Mouse (Mus musculus) forebrain, embryonic 15.5 days (tissue): ENCODE data around the gene Usp48. TPM values are rescaled to one million over a fixed set of nuclear protein-coding genes. Genes with fewer than 3 reads are reported as not detected.

ENCODE experiments used
- ATAC-seq: fragments of 200-750 bp; cut with Nextera tagmentation; replicated peaks from 2 replicates; pipeline ENCODE4 v1.8.0; 2017; ENCODE audit warnings: mild to moderate bottlenecking, moderate TSS enrichment, moderate library complexity
- H3K27ac ChIP-seq: fragments of 300-500 bp; sonication (generic); replicated peaks from 2 replicates; pipeline ENCODE4 v1.5.1; 2015; ENCODE audit warnings: mild to moderate bottlenecking, inconsistent platforms
- H3K27me3 ChIP-seq: fragments of 300-500 bp; sonication (generic); 2 replicates; pipeline ENCODE4 v1.6.1; 2015; ENCODE audit warnings: inconsistent platforms
- H3K36me3 ChIP-seq: fragments of 300-500 bp; sonication (generic); 2 replicates; pipeline ENCODE4 v1.6.1; 2015; ENCODE audit warnings: mild to moderate bottlenecking, inconsistent platforms
- H3K4me1 ChIP-seq: fragments of 300-500 bp; sonication (generic); 2 replicates; pipeline ENCODE4 v1.6.1; 2015; ENCODE audit warnings: inconsistent platforms
- H3K4me2 ChIP-seq: fragments of 300-500 bp; sonication (generic); replicated peaks from 2 replicates; pipeline ENCODE4 v1.6.1; 2015; ENCODE audit warnings: mild to moderate bottlenecking, inconsistent platforms
- H3K4me3 ChIP-seq: fragments of 300-500 bp; sonication (generic); 2 replicates; pipeline ENCODE4 v1.5.1; 2015; ENCODE audit warnings: mild to moderate bottlenecking, inconsistent platforms
- H3K9ac ChIP-seq: fragments of 300-500 bp; sonication (generic); replicated peaks from 2 replicates; pipeline ENCODE4 v1.6.1; 2015; ENCODE audit warnings: mild to moderate bottlenecking, inconsistent platforms
- H3K9me3 ChIP-seq: fragments of 300-500 bp; sonication (generic); 2 replicates; pipeline ENCODE4 v1.6.1; 2016; ENCODE audit warnings: inconsistent platforms
- WGBS: fragments of 180-500 bp; shearing (Covaris S2); methylation state at CpG from one replicate; pipeline ENCODE4 v1.1.7; 2015; ENCODE audit warnings: mixed read lengths; 5-methylcytosine and 5-hydroxymethylcytosine counted together
- polyA plus RNA-seq: library from polyadenylated mRNA; unstranded; fragments of >200 nt; fragmentation: Nextera tagmentation; extraction: Ambion mirVana; gene quantifications from 2 replicates; pipeline ENCODE4 v1.2.1, GENCODE M21; 2015

The Usp48 gene
- polyA plus RNA-seq, 1 experiment from 2014 or later = 80.5 TPM

DNA sequence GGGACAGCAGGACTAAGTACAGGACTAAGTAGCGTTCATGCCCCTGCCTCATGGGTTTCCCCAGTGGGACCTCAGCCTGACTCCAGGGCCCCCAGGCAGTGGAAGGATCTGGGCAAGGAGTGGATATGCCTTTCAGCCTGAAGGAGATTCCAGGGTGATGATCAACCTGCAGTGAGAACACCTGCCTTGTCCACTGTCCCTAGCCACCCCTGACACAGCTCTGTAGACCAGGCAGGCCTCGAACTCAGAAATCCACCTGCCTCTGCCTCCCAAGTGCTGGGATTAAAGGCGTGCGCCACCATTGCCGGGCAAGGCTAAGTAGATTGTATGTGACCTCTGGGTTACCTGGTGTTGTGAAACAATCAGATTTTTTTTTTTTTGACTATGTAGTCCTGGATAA lies 72.2 kb downstream of the Usp48 start:
- Histone ChIP-seq H3K4me2 (0 out of 2 replicates have a peak overlapping the region, but pooled peaks have one; percentile 94), H3K27ac (no peak overlapping the region), H3K9me3 (no peaks in the 10 kb centered on the region), H3K4me1 (peaks cover 53% of the 10 kb centered on the region), H3K9ac (peak overlapping the region; percentile 77; the same call in 1 of the 2 replicates), H3K27me3 (0 out of 2 replicates have a peak, but pooled peaks cover 3% of the 10 kb centered on the region), H3K36me3 (no peaks in the 10 kb centered on the region), H3K4me3 (0 out of 2 replicates have a peak overlapping the region, but pooled peaks have one; percentile 61)
- 95% methylated on average over 5 of the region's 5 CpGs for WGBS
- no peak for ATAC-seq

DNA sequence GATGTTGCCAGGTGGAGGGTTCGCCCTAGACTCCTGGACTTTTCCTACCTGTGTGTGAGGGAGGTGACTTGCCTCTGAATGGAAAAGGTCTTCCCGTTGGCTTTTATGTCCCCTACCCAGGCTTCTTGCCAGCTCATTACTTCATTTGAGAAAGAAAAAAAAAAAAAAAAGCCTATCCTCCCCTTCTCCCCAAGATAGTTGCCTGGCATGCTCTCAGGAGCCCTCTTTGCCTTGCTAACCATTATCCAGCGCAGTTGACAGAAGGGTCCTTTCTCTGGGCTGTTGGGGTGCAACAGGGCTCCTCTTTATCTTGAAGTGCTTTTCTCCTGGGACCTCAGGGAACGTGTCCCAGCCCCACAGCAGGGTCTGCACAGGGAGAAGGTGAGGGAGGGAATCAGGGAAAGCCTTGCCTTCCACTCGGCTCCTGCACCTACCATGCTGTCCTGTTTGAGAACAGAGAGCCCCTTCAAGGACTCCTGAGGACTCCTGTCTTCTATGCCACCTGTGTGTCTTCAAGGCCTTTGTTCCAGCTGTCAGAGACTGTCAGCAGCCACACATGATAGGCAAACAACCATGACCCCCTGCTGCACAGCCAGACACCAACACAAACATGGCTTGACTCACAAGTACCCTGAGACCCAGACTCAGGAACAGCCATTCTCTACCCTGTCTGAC lies 72.9 kb downstream of the Usp48 start:
- Histone ChIP-seq H3K36me3 (no peaks in the 10 kb centered on the region), H3K9ac (no peak overlapping the region), H3K4me1 (peaks cover 49% of the 10 kb centered on the region), H3K27ac (no peak overlapping the region), H3K4me3 (no peak overlapping the region), H3K4me2 (no peak overlapping the region), H3K27me3 (0 out of 2 replicates have a peak, but pooled peaks cover 3% of the 10 kb centered on the region), H3K9me3 (no peaks in the 10 kb centered on the region)
- no peak for ATAC-seq
- WGBS = 56% methylated on average over 5 of the region's 5 CpGs

GRCm38 (mm10) chr4:137666958-137667345 lies 73.4 kb downstream of the Usp48 start:
- Histone ChIP-seq H3K9ac (no peak overlapping the region), H3K4me1 (peaks cover 46% of the 10 kb centered on the region), H3K9me3 (no peaks in the 10 kb centered on the region), H3K27ac (no peak overlapping the region), H3K4me2 (no peak overlapping the region), H3K27me3 (0 out of 2 replicates have a peak, but pooled peaks cover 3% of the 10 kb centered on the region), H3K36me3 (no peaks in the 10 kb centered on the region), H3K4me3 (no peak overlapping the region)
- ATAC-seq = no peak
- WGBS = 64% methylated on average over 8 of the region's 8 CpGs

- WGBS = 43% methylated on average over 5 of the region's 5 CpGs
- 0 out of 2 replicates have a peak overlapping the region, but pooled peaks have one; percentile 0 for H3K27ac ChIP-seq
- peaks cover 46% of the 10 kb centered on the region for H3K4me1 ChIP-seq
- H3K9me3 ChIP-seq = no peaks in the 10 kb centered on the region
- H3K4me2 ChIP-seq = no peak overlapping the region
- H3K4me3 ChIP-seq = no peak overlapping the region
- H3K27me3 ChIP-seq = 0 out of 2 replicates have a peak, but pooled peaks cover 3% of the 10 kb centered on the region
- no peak for ATAC-seq
- H3K36me3 ChIP-seq = no peaks in the 10 kb centered on the region
- H3K9ac ChIP-seq = no peak overlapping the region
These were observed 74.2 kb downstream of the Usp48 start for GRCm38 (mm10) chr4:137667747-137668146.

DNA sequence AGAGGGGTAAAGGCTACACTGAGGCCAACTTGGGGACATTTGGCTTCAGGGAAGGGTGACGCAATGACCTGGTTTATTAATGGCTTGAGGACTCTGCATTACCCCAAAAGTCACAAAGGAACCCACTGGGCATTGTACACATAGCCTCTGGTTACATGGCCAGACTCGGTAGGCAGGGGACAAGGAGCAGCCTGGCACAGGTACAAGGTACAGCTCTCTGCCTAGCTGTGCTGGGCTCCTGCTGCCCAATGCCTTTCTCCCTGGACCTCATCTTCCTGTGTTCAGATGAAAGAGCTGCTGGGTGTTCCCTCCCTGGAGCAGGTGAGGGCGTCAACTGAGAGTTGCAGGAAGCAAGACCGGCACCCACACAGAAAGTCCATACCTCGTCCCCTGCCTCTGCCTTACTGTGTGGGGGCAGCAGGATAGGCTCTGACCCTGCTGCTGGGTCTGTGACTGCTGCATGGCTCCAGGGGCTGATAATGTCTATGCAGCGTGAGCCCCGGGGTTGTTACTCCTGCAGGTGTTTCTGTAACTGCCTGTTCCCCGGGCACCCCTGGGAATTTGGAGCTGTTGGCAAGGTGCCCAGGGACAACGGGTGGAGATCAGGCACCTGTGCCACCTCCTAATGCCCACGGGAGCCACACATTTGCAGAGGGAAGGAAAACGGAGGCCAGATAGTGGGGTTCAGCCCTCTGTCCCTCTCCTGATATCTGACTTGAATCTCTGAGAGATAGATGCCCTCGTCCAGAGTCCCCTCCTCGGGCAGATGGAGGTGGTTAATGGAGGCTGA lies 78.4 kb downstream of the Usp48 start:
- Histone ChIP-seq H3K4me3 (no peak overlapping the region), H3K4me1 (peaks cover 28% of the 10 kb centered on the region), H3K27ac (no peak overlapping the region), H3K9me3 (no peaks in the 10 kb centered on the region), H3K4me2 (no peak overlapping the region), H3K27me3 (no peaks in the 10 kb centered on the region), H3K36me3 (no peaks in the 10 kb centered on the region), H3K9ac (no peak overlapping the region)
- no peak for ATAC-seq
- WGBS = 76% methylated on average over 13 of the region's 13 CpGs

DNA sequence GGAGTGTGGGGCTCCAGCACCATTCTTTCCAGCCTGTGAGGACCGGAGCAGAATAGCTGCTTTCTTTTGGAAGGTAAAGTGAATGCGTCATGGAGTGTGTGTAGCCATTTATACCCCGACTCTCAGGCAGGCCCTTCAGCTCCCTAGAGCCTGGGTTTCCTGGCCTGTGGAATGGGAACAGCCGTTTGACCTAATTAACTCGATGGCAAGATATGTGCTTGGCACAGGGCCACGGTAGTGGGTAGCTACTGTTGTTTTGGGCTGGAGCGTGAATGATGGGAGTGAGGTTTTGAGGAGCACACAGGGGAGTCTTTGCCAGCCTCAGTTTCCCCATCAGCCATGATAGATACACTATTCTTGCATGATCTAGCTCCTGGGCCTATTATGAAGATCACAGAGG lies 82.0 kb downstream of the Usp48 start:
- H3K9me3 ChIP-seq = no peaks in the 10 kb centered on the region
- ATAC-seq = no peak
- peaks cover 22% of the 10 kb centered on the region for H3K4me1 ChIP-seq
- H3K4me3 ChIP-seq = no peak overlapping the region
- H3K4me2 ChIP-seq = no peak overlapping the region
- H3K27ac ChIP-seq = no peak overlapping the region
- WGBS = 47% methylated on average over 7 of the region's 7 CpGs
- H3K36me3 ChIP-seq = no peaks in the 10 kb centered on the region
- H3K27me3 ChIP-seq = no peaks in the 10 kb centered on the region
- H3K9ac ChIP-seq = no peak overlapping the region

GRCm38 (mm10) chr4:137676057-137676456 lies 82.5 kb downstream of the Usp48 start:
- peaks cover 27% of the 10 kb centered on the region for H3K4me1 ChIP-seq
- no peak overlapping the region for H3K9ac ChIP-seq
- H3K9me3 ChIP-seq = no peaks in the 10 kb centered on the region
- ATAC-seq = 0 out of 2 replicates have a peak, but pooled peaks have one; percentile 21
- no peak overlapping the region for H3K4me3 ChIP-seq
- no peak overlapping the region for H3K27ac ChIP-seq
- H3K27me3 ChIP-seq = no peaks in the 10 kb centered on the region
- WGBS = 6% methylated on average over 11 of the region's 11 CpGs
- H3K36me3 ChIP-seq = no peaks in the 10 kb centered on the region
- no peak overlapping the region for H3K4me2 ChIP-seq

DNA sequence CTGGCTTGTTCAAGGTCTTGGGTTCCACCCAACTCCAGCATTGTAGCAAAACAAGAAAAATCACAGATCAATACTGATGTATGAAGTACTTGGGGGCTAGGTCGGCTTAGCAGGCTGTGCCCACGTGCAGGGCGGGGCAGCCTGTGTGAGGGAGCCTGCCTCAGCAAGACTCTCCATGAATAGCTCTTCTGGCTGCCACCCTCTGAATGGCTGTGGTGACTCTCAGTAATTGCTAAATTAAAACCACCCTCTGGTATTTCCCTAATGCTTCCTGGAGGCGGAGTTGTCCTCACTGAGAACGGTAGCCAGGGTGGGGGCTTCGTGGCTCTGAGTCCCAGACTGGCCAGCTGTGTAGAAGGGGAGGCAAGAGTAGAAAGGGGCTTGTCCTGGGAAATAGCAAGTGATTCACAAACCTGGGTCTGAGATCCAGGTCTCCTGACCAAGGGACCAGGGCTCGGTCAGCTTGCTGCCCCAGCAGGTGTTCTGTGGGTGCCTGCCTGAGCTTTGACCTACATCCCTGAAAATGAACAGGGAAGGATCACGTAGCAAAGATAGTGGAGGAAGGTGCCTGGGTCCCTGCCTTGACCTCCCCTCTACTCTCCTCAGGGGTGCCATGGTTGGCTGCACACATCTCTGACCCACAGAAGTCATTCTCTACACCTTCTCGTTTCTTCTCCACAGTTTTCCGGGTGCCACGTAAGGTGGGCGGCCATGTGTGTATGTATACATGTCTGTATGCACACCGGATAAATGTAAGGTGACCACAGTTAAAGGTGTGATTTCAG lies 83.3 kb downstream of the Usp48 start:
- Histone ChIP-seq H3K4me1 (peaks cover 35% of the 10 kb centered on the region), H3K36me3 (no peaks in the 10 kb centered on the region), H3K9ac (no peak overlapping the region), H3K27ac (no peak overlapping the region), H3K27me3 (no peaks in the 10 kb centered on the region), H3K4me2 (no peak overlapping the region), H3K9me3 (no peaks in the 10 kb centered on the region), H3K4me3 (no peak overlapping the region)
- ATAC-seq = no peak
- 59% methylated on average over 13 of the region's 13 CpGs for WGBS

DNA sequence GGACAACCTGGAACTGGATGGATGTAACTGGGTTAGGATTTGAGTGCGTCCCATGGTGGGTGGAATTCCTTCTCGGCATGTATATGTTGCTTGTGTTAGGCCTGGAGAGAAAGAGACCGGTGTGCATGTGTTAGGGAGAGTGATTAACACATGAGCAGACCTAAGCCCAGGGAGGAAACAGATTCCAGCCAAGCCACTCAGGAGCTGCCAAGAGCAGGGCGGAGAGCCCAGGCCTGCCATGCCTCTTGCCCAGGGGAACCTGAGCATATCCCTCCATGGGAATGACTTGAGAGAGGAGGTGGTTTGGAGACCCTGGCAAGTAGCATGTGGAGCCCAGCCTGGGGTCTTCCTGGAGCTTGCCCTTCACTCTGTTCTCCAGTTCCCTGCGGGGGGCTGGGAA lies 84.4 kb downstream of the Usp48 start:
- 72% methylated on average over 5 of the region's 5 CpGs for WGBS
- H3K4me2 ChIP-seq = no peak overlapping the region
- no peak overlapping the region for H3K27ac ChIP-seq
- H3K27me3 ChIP-seq = no peaks in the 10 kb centered on the region
- no peaks in the 10 kb centered on the region for H3K36me3 ChIP-seq
- no peak overlapping the region for H3K4me3 ChIP-seq
- ATAC-seq = no peak
- H3K9me3 ChIP-seq = no peaks in the 10 kb centered on the region
- no peak overlapping the region for H3K9ac ChIP-seq
- peaks cover 37% of the 10 kb centered on the region for H3K4me1 ChIP-seq

GRCm38 (mm10) chr4:137678568-137678967 lies 85.0 kb downstream of the Usp48 start:
- ATAC-seq = no peak
- Histone ChIP-seq H3K4me1 (peaks cover 37% of the 10 kb centered on the region), H3K9me3 (no peaks in the 10 kb centered on the region), H3K36me3 (no peaks in the 10 kb centered on the region), H3K4me3 (no peak overlapping the region), H3K27me3 (no peaks in the 10 kb centered on the region), H3K9ac (no peak overlapping the region), H3K27ac (no peak overlapping the region), H3K4me2 (no peak overlapping the region)
- WGBS = 78% methylated on average over 9 of the region's 9 CpGs

- ATAC-seq = no peak
- Histone ChIP-seq H3K27me3 (no peaks in the 10 kb centered on the region), H3K9ac (no peak overlapping the region), H3K9me3 (no peaks in the 10 kb centered on the region), H3K4me1 (peaks cover 37% of the 10 kb centered on the region), H3K4me2 (no peak overlapping the region), H3K27ac (peak overlapping the region; percentile 68), H3K36me3 (no peaks in the 10 kb centered on the region), H3K4me3 (no peak overlapping the region)
- WGBS = 69% methylated on average over 2 of the region's 2 CpGs
These were observed 86.5 kb downstream of the Usp48 start for GRCm38 (mm10) chr4:137679979-137680550.
